Mouse (Mus musculus) MEL (cell line): Measurements from ENCODE around the gene Zcchc10. TPM values are rescaled to one million over a fixed set of nuclear protein-coding genes. Genes with fewer than 3 reads are reported as not detected.
A peak's percentile ranks its signal among the peaks of the same experiment; 100 is the strongest.

Experiments used
- DNase-seq: peaks from one replicate; pipeline ENCODE4 v3.0.0; 2011; ENCODE audit warnings: low read depth, low spot score
- H3K27ac ChIP-seq: 2 replicates; pipeline ENCODE4 v1.5.1; 2012; ENCODE audit warnings: low read depth, mild to moderate bottlenecking, control low read depth, low read length, moderate library complexity; ENCODE audit not compliant: control insufficient read depth
- H3K27me3 ChIP-seq, 2 experiments: fragments of 150-350 bp in 1 of 2; sonication (generic) in 1 of 2; 2 replicates each; pipeline ENCODE4 v1.6.1; 2012; ENCODE audit warnings: low read length in 2 of 2, mild to moderate bottlenecking in 2 of 2, improper control_type of control experiment in 1 of 2, moderate library complexity in 1 of 2; ENCODE audit not compliant: insufficient read depth in 2 of 2, control insufficient read depth in 1 of 2
- H3K36me3 ChIP-seq, 2 experiments: 2 replicates each; pipeline ENCODE4 v1.6.1; 2012 to 2014; ENCODE audit warnings: low read length in 2 of 2, improper control_type of control experiment in 1 of 2, inconsistent platforms in 1 of 2, mild to moderate bottlenecking in 1 of 2; ENCODE audit not compliant: insufficient read depth in 2 of 2, control insufficient read depth in 1 of 2
- H3K4me1 ChIP-seq, 2 experiments: fragments of 150-350 bp in 1 of 2; sonication (generic) in 1 of 2; 2 replicates each; pipeline ENCODE4 v1.6.1; 2012; ENCODE audit warnings: low read length in 2 of 2, improper control_type of control experiment in 1 of 2, mild to moderate bottlenecking in 1 of 2; ENCODE audit not compliant: insufficient read depth in 2 of 2, control insufficient read depth in 1 of 2
- H3K4me3 ChIP-seq, 2 experiments: fragments of 150-350 bp in 1 of 2; sonication (generic) in 1 of 2; 2 replicates each; pipeline ENCODE4 v1.5.1; 2012; ENCODE audit warnings: low read depth in 2 of 2, low read length in 2 of 2, mild to moderate bottlenecking in 2 of 2, moderate library complexity in 2 of 2, control low read depth in 1 of 2, improper control_type of control experiment in 1 of 2; ENCODE audit not compliant: control insufficient read depth in 1 of 2, insufficient read depth in 1 of 2
- H3K79me2 ChIP-seq: 2 replicates; pipeline ENCODE4 v1.6.1; 2012; ENCODE audit warnings: mild to moderate bottlenecking, low read length, moderate library complexity; ENCODE audit not compliant: control insufficient read depth, poor library complexity, insufficient read depth
- H3K9ac ChIP-seq: 2 replicates; pipeline ENCODE4 v1.6.1; 2012; ENCODE audit warnings: low read depth, mild to moderate bottlenecking, control low read depth, low read length, moderate library complexity; ENCODE audit not compliant: control insufficient read depth, poor library complexity, severe bottlenecking
- H3K9me3 ChIP-seq: fragments of 150-350 bp; sonication (generic); replicated peaks from 2 replicates; pipeline ENCODE4 v1.6.1; 2012; ENCODE audit warnings: mild to moderate bottlenecking, low read length, improper control_type of control experiment, moderate library complexity; ENCODE audit not compliant: insufficient read depth
- BHLHE40 ChIP-seq: IDR thresholded peaks from 2 replicates; pipeline ENCODE4 v1.6.1; 2012; ENCODE audit warnings: low read depth, mild to moderate bottlenecking, inconsistent platforms, low read length, improper control_type of control experiment, borderline replicate concordance
- CHD2 ChIP-seq: IDR thresholded peaks from 2 replicates; pipeline ENCODE4 v1.6.1; 2011; ENCODE audit warnings: low read length, improper control_type of control experiment
- CTCF ChIP-seq, 3 experiments: IDR thresholded peaks in 2 of 3; conservative IDR thresholded peaks in 1 of 3; 2 replicates each; pipeline ENCODE4 v1.5.1; 2011 to 2012; ENCODE audit warnings: low read length in 3 of 3, low read depth in 2 of 3, mild to moderate bottlenecking in 2 of 3, improper control_type of control experiment in 1 of 3, inconsistent platforms in 1 of 3, mixed read lengths in 1 of 3, moderate library complexity in 1 of 3; ENCODE audit not compliant: control insufficient read depth in 1 of 3, insufficient read depth in 1 of 3, poor library complexity in 1 of 3, severe bottlenecking in 1 of 3
- ELF1 ChIP-seq: IDR thresholded peaks from 2 replicates; pipeline ENCODE4 v1.6.1; 2014; ENCODE audit warnings: low read depth, mild to moderate bottlenecking, inconsistent platforms, low read length, improper control_type of control experiment, moderate library complexity
- EP300 ChIP-seq, 2 experiments: IDR thresholded peaks; 2 replicates each; pipeline ENCODE4 v1.6.1; 2011; ENCODE audit warnings: improper control_type of control experiment in 2 of 2, low read length in 2 of 2, low read depth in 1 of 2, mild to moderate bottlenecking in 1 of 2
- ETS1 ChIP-seq: IDR thresholded peaks from 2 replicates; pipeline ENCODE4 v1.6.1; 2012; ENCODE audit warnings: low read depth, mild to moderate bottlenecking, inconsistent platforms, low read length, improper control_type of control experiment, moderate library complexity
- GABPA ChIP-seq: IDR thresholded peaks from 2 replicates; pipeline ENCODE4 v1.6.1; 2012; ENCODE audit warnings: low read depth, mild to moderate bottlenecking, inconsistent platforms, low read length, improper control_type of control experiment, moderate library complexity
- GATA1 ChIP-seq: IDR thresholded peaks from 2 replicates; pipeline ENCODE4 v1.6.1; 2011; ENCODE audit warnings: low read depth, low read length, improper control_type of control experiment
- MAX ChIP-seq: IDR thresholded peaks from 2 replicates; pipeline ENCODE4 v1.6.1; 2011; ENCODE audit warnings: low read length, improper control_type of control experiment
- MAZ ChIP-seq: IDR thresholded peaks from 2 replicates; pipeline ENCODE4 v1.6.1; 2012; ENCODE audit warnings: low read depth, mild to moderate bottlenecking, inconsistent platforms, low read length, improper control_type of control experiment
- MEF2A ChIP-seq: IDR thresholded peaks from 2 replicates; pipeline ENCODE4 v1.6.1; 2014; ENCODE audit warnings: low read depth, mild to moderate bottlenecking, inconsistent platforms, low read length, improper control_type of control experiment; ENCODE audit not compliant: poor library complexity, insufficient replicate concordance, severe bottlenecking; ENCODE audit errors: extremely low read depth
- MYC ChIP-seq: IDR thresholded peaks from 2 replicates; pipeline ENCODE4 v1.6.1; 2011; ENCODE audit warnings: low read depth, mild to moderate bottlenecking, low read length, improper control_type of control experiment, moderate library complexity
- NELFE ChIP-seq: IDR thresholded peaks from 2 replicates; pipeline ENCODE4 v1.6.1; 2011; ENCODE audit warnings: low read depth, low read length, improper control_type of control experiment
- POLR2A ChIP-seq, 2 experiments: IDR thresholded peaks; 2 replicates each; pipeline ENCODE4 v1.6.1; 2011 to 2012; ENCODE audit warnings: low read length in 2 of 2, mild to moderate bottlenecking in 2 of 2, control low read depth in 1 of 2, improper control_type of control experiment in 1 of 2, low read depth in 1 of 2, moderate library complexity in 1 of 2; ENCODE audit not compliant: control insufficient read depth in 1 of 2, insufficient read depth in 1 of 2, poor library complexity in 1 of 2
- POLR2AphosphoS5 ChIP-seq: IDR thresholded peaks from 2 replicates; pipeline ENCODE4 v1.6.1; 2012; ENCODE audit warnings: low read depth, borderline replicate concordance, mild to moderate bottlenecking, inconsistent platforms, low read length, moderate library complexity, mixed read lengths
- RAD21 ChIP-seq: IDR thresholded peaks from 2 replicates; pipeline ENCODE4 v1.6.1; 2011; ENCODE audit warnings: mild to moderate bottlenecking, low read depth, low read length, improper control_type of control experiment
- SIN3A ChIP-seq: IDR thresholded peaks from 2 replicates; pipeline ENCODE4 v1.6.1; 2012; ENCODE audit warnings: low read length, improper control_type of control experiment, inconsistent platforms
- SMC3 ChIP-seq: IDR thresholded peaks from 2 replicates; pipeline ENCODE4 v1.6.1; 2011; ENCODE audit warnings: low read depth, low read length, improper control_type of control experiment
- TAL1 ChIP-seq: IDR thresholded peaks from 2 replicates; pipeline ENCODE4 v1.6.1; 2012; ENCODE audit warnings: mild to moderate bottlenecking, inconsistent platforms, low read length, moderate library complexity, mixed read lengths
- TBP ChIP-seq: IDR thresholded peaks from 2 replicates; pipeline ENCODE4 v1.8.0; 2011; ENCODE audit warnings: low read depth, low read length, improper control_type of control experiment
- TCF12 ChIP-seq: IDR thresholded peaks from 2 replicates; pipeline ENCODE4 v1.6.1; 2014; ENCODE audit warnings: low read depth, mild to moderate bottlenecking, inconsistent platforms, low read length, improper control_type of control experiment, moderate library complexity
- UBTF ChIP-seq: IDR thresholded peaks from 2 replicates; pipeline ENCODE4 v1.6.1; 2012; ENCODE audit warnings: low read depth, mild to moderate bottlenecking, inconsistent platforms, low read length, improper control_type of control experiment, moderate library complexity, borderline replicate concordance; ENCODE audit not compliant: insufficient read depth
- USF1 ChIP-seq: IDR thresholded peaks from 2 replicates; pipeline ENCODE4 v1.6.1; 2014; ENCODE audit warnings: low read depth, mild to moderate bottlenecking, inconsistent platforms, low read length, improper control_type of control experiment, moderate library complexity
- USF2 ChIP-seq, 2 experiments: IDR thresholded peaks; 2 replicates each; pipeline ENCODE4 v1.6.1; 2011 to 2012; ENCODE audit warnings: improper control_type of control experiment in 2 of 2, low read length in 2 of 2, borderline replicate concordance in 1 of 2, inconsistent platforms in 1 of 2, low read depth in 1 of 2, mild to moderate bottlenecking in 1 of 2; ENCODE audit not compliant: insufficient read depth in 1 of 2
- ZC3H11A ChIP-seq: IDR thresholded peaks from 2 replicates; pipeline ENCODE4 v1.6.1; 2012; ENCODE audit warnings: low read depth, mild to moderate bottlenecking, inconsistent platforms, low read length, improper control_type of control experiment
- ZMIZ1 ChIP-seq: IDR thresholded peaks from 2 replicates; pipeline ENCODE4 v1.6.1; 2012; ENCODE audit warnings: low read depth, mild to moderate bottlenecking, inconsistent platforms, low read length, improper control_type of control experiment, moderate library complexity
- ZNF384 ChIP-seq: IDR thresholded peaks from 2 replicates; pipeline ENCODE4 v1.6.1; 2012; ENCODE audit warnings: low read depth, mild to moderate bottlenecking, inconsistent platforms, low read length, improper control_type of control experiment
- polyA plus RNA-seq, 2 experiments: library from polyadenylated mRNA; stranded (reverse) in 1 of 2; unstranded in 1 of 2; fragments of >175 nt in 1 of 2; fragments of >200 nt in 1 of 2; gene quantifications; 2 replicates each; pipeline versions ENCODE4 v1.2.1 to v1.2.4; 2012; ENCODE audit warnings: low replicate concordance in 2 of 2, low read depth in 1 of 2; ENCODE audit not compliant: insufficient read length in 2 of 2, insufficient read depth in 1 of 2, missing spikeins in 1 of 2
- total RNA-seq: library from RNA; depleted of rRNA; stranded (reverse); fragments of 300-350 nt; gene quantifications from 2 replicates; pipeline ENCODE4 v1.2.3, GENCODE M21; 2012

Zcchc10 gene
- total and polyA plus RNA-seq, 3 experiments, result 11.6 to 169 (median 36.2) TPM

DNA sequence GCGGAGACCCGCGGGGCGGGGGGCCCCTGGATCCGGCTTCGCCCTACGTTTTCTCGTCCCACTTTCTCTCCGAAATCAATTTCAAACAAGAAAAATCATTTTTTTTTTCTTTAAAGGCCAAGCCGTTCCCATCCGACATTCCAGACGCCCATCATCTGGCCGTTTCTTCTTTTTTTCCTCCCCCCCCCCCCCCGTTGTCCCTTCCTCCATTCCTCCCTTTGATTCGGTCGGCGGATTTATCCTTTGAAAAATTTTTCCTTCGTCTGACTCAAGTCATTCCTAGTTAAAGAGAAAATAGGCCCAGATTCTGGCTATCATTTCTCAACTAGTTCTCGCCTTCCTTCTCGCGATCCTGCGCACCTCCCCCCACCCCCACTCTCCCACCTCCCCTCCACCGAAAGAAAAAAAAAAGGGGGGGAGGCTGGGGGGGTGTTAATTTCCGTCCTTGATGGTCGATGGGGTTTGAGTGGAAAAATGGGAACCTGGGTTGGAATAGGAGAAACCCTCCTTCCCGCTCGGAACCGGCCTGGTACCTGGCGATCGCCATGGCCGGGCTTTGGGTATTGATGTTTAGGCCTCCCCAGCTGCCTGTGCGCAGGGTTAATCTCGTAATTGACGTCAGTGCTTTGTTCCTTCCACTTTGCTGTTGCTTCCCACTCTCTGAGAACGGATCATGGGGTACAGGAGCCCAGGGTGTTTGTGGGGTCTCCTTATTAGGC is 26.9 kb downstream of the Zcchc10 start (continued):
- TF ChIP-seq CHD2 (peak; percentile 96), UBTF (0 out of 2 replicates have a peak, but pooled peaks have one; percentile 64), TCF12 (0 out of 2 replicates have a peak, but pooled peaks have one; percentile 11), MEF2A (no peak), GABPA (no peak), USF2 (IDR thresholded peaks at IDR 0.05; ENCODE audit: borderline replicate concordance in 1 of 2, insufficient read depth in 1 of 2, low read depth in 1 of 2, low read length in 2 of 2) (no peak), ELF1 (no peak), ZMIZ1 (no peak), MAX (no peak; the same call in 1 of the 2 replicates), EP300 (IDR thresholded peaks at IDR 0.05; ENCODE audit: low read depth in 1 of 2, low read length in 2 of 2) (peak; percentile 19 to 29; a peak in 2 of 4 replicates), SMC3 (no peak)

DNA sequence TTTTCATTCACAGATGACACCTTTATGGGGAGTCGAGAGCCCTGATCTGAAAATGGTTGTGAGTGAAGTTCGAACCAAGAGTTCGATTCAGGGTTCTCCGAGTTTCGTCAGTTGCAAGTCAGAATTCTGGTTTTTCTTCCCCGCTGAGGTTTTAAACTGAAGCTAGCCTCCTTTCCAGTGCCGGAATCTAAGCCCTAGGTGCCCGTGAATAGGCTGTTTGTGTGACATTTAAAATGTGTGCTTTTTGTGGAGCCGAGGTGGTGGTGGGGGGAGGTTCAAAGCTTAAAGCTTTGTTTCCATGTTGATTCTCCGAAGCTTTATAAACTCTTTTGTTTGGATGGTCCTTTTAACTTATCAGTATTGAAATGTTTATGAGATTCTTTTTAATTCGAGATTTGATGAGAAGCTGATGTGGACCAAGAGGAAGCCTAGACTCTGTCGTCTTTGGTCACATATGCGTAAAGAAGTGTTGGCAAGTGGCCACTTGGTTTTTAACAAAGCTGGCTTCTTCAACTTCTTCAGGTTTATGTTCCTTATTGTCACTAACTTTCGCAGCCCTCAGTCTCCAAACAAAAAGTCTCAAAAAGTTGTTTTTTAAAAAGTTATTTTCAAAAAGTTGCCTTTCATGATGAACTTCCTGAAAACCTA is 27.6 kb downstream of the Zcchc10 start:
- H3K4me3 ChIP-seq, result peak overlapping the region; percentile 88 to 98
- no peaks in the 10 kb centered on the region for H3K27me3 ChIP-seq
- peak; percentile 66 for DNase-seq
- H3K79me2 ChIP-seq, result peaks cover 36% of the 10 kb centered on the region
- peaks cover 20 to 22% of the 10 kb centered on the region in 2 experiments for H3K4me1 ChIP-seq
- H3K27ac ChIP-seq, result peak overlapping the region; percentile 93
- TF ChIP-seq ZC3H11A (no peak), NELFE (no peak), ELF1 (no peak), MYC (no peak), MAX (no peak), TBP (0 out of 2 replicates have a peak, but pooled peaks have one; percentile 22), MAZ (0 out of 2 replicates have a peak, but pooled peaks have one; percentile 36), GATA1 (no peak), ZNF384 (no peak), ETS1 (no peak), CHD2 (no peak), TCF12 (no peak), POLR2A (IDR thresholded peaks at IDR 0.05; ENCODE audit: control insufficient read depth in 1 of 2, insufficient read depth in 1 of 2, low read depth in 1 of 2, low read length in 2 of 2, poor library complexity in 1 of 2) (peak in 1 of 2 experiments; percentile 32; a peak in 1 of 4 replicates), USF2 (IDR thresholded peaks at IDR 0.05; ENCODE audit: borderline replicate concordance in 1 of 2, insufficient read depth in 1 of 2, low read depth in 1 of 2, low read length in 2 of 2) (no peak), USF1 (no peak), EP300 (IDR thresholded peaks at IDR 0.05; ENCODE audit: low read depth in 1 of 2, low read length in 2 of 2) (peak in 1 of 2 experiments; percentile 11; a peak in 1 of 4 replicates), UBTF (no peak), CTCF (IDR thresholded peaks at IDR 0.05 in 2 of 3, conservative IDR thresholded peaks at IDR 0.05 in 1 of 3; ENCODE audit: control insufficient read depth in 1 of 3, insufficient read depth in 1 of 3, low read depth in 2 of 3, low read length in 3 of 3, poor library complexity in 1 of 3, severe bottlenecking in 1 of 3) (no peak), TAL1 (no peak), RAD21 (no peak), SMC3 (no peak), ZMIZ1 (no peak), GABPA (no peak), BHLHE40 (no peak), POLR2AphosphoS5 (no peak), SIN3A (peak; percentile 6; the same call in 1 of the 2 replicates)
- peak overlapping the region; percentile 100 for H3K9ac ChIP-seq
- H3K36me3 ChIP-seq, result peaks cover 10 to 39% of the 10 kb centered on the region in 2 experiments
- no peaks in the 10 kb centered on the region for H3K9me3 ChIP-seq
